Mouse (Mus musculus) megakaryocyte, embryonic 14.5 days (primary cell): Measurements from ENCODE around the gene Mad1l1.

Experiments
- FLI1 ChIP-seq: IDR thresholded peaks from 2 replicates; pipeline ENCODE4 v1.6.1; 2012; ENCODE audit warnings: low read length, inconsistent platforms, mixed read lengths
- GATA1 ChIP-seq: IDR thresholded peaks from 3 replicates; pipeline ENCODE4 v1.6.1; 2012; ENCODE audit warnings: mixed read lengths, low read length, inconsistent platforms, borderline replicate concordance

DNA sequence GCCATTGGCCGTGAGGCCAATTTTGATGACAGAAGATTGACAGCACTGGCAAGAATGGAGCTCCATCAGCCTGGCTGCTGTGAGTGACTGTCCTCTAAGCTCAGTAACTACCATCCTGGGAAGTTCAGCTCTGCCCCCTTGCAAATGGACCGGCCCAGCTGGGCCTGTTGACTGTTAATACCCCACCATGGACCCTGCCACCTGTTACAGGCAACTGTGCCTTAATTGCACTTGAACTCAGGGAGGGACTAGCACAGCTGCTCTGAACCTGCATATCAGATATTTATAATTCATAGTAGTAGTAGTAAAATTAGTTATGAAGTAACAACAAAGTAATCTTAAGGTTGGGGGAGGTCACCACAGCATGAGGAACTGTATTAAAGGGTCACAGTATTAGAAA is 244.9 kb downstream of the Mad1l1 start:
- no peak for TF ChIP-seq FLI1
- no peak for TF ChIP-seq GATA1
